In the genomic region with DNA sequence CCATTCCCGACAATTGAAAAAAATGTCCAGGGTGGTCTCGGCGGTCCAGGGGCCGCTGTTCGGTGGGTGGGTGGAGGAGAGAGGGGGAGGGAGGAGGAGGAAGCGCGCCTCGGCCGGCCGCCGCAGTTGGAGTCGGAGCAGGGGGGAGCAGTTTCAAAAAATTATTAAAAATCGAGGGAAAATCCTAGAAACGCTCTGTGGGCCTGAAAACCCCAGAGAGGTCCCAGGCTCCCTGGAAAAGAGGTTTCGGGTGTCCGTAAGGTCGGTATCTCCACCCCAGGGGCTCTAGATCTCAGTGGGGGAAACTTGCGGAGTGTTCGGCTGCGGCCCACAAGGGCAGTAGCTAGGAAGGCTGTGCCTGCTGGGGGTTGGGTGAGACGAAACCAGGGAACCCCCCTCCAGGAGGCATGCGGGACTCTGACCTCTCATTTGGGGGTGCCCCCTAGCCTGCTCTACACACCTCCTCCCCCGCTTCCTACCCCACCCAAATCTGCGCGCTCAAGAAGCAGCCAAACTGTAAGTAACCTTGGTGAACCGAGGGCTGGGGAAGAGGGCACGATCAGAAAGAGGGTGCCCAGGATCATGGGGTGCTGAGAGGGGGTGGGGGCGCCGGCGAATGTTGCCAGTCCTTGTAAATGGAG, we compare ENCODE assay signal across 8 mouse cellular contexts. TPM values are rescaled to one million over a fixed set of nuclear protein-coding genes. Genes with fewer than 3 reads are reported as not detected.
A peak's percentile ranks its signal among the peaks of the same experiment; 100 is the strongest.
DNase-seq lines count a peak whose midpoint lies in the region; ATAC-seq lines count a peak whose summit lies in the region.

No protein-coding gene starts in this region.

- no peaks in the 10 kb centered on the region for H3K27me3 ChIP-seq in heart, embryonic 11.5 days (ENCODE audit: control insufficient read depth, insufficient read depth, low read length)
- peaks cover 39% of the 10 kb centered on the region for H3K27me3 ChIP-seq in midbrain, embryonic 13.5 days

- peak overlapping the region; percentile 99 for H3K9ac ChIP-seq in heart, embryonic 11.5 days (ENCODE audit: low read depth, low read length)
- H3K9ac ChIP-seq in midbrain, embryonic 13.5 days (replicated peaks), result peak overlapping the region; percentile 83

- no peak for ATAC-seq in heart, embryonic 11.5 days (replicated peaks; ENCODE audit: insufficient number of reproducible peaks, low FRiP score, low TSS enrichment)
- no peak for ATAC-seq in midbrain, embryonic 13.5 days

- H3K4me1 ChIP-seq in heart, embryonic 11.5 days (ENCODE audit: control insufficient read depth, insufficient read depth, low read length), result peaks cover 45% of the 10 kb centered on the region
- peaks cover 79% of the 10 kb centered on the region for H3K4me1 ChIP-seq in midbrain, embryonic 13.5 days (replicated peaks)

- peak overlapping the region; percentile 80 for H3K4me2 ChIP-seq in heart, embryonic 11.5 days
- H3K4me2 ChIP-seq in midbrain, embryonic 13.5 days (replicated peaks), result peak overlapping the region; percentile 96

- H3K9me3 ChIP-seq in heart, embryonic 11.5 days (replicated peaks; ENCODE audit: control insufficient read depth, low read length), result no peaks in the 10 kb centered on the region
- H3K9me3 ChIP-seq in midbrain, embryonic 13.5 days, result no peaks in the 10 kb centered on the region

- peak overlapping the region; percentile 84 for H3K27ac ChIP-seq in heart, embryonic 11.5 days (ENCODE audit: low read depth, low read length)
- peak overlapping the region; percentile 52; the same call in 1 of the 2 replicates for H3K27ac ChIP-seq in midbrain, embryonic 13.5 days

- no peaks in the 10 kb centered on the region for H3K36me3 ChIP-seq in heart, embryonic 11.5 days (ENCODE audit: control insufficient read depth, insufficient read depth, low read length)
- H3K36me3 ChIP-seq in midbrain, embryonic 13.5 days, result peaks cover 12% of the 10 kb centered on the region

- peak; percentile 35 for DNase-seq in right cerebral cortex, postnatal 25 days
- DNase-seq in right cerebral cortex, postnatal 14 days, result no peak
- peak; percentile 69 for DNase-seq in adrenal gland, postnatal 10 days
- peak; percentile 50 for DNase-seq in kidney, postnatal 10 days
- DNase-seq in thymus, postnatal 36 days, result peak; percentile 55
- no peak for DNase-seq in retina, embryonic 14.5 days (ENCODE audit: low spot score)

- WGBS in heart, embryonic 11.5 days (ENCODE audit: insufficient replicate concordance), result under 1% methylated on average over 30 of the region's 30 CpGs
- WGBS in midbrain, embryonic 13.5 days, result 0% methylated on average over 30 of the region's 30 CpGs

- peak overlapping the region; percentile 69 for H3K4me3 ChIP-seq in heart, embryonic 11.5 days (ENCODE audit: low read depth, low read length)
- H3K4me3 ChIP-seq in midbrain, embryonic 13.5 days (replicated peaks), result peak overlapping the region; percentile 55

RNA-seq across cellular contexts. Expression of gene Ccnd2, which starts 2.6 kb away (rescaled TPM):
- 100 to 1,000 TPM; 177 to 178 TPM for total RNA-seq in adrenal gland, postnatal 10 days (2021)
- 712 and 821 TPM in 2 replicates for polyA plus RNA-seq in heart, embryonic 11.5 days (2014; fragmentation: Nextera tagmentation; extraction: Ambion mirVana)
- 700 and 837 TPM in 2 replicates for polyA plus RNA-seq in midbrain, embryonic 13.5 days (2015; fragmentation: Nextera tagmentation; extraction: Ambion mirVana)

RNA-seq across cellular contexts. Expression of gene Tigar, which starts 40.1 kb away (rescaled TPM):
- 10 to 100 TPM; 12.5 to 16.2 TPM for total RNA-seq in adrenal gland, postnatal 10 days (2021)
- 5.5 and 6.9 TPM in 2 replicates for polyA plus RNA-seq in heart, embryonic 11.5 days (2014; fragmentation: Nextera tagmentation; extraction: Ambion mirVana)
- 7.3 and 8.8 TPM in 2 replicates for polyA plus RNA-seq in midbrain, embryonic 13.5 days (2015; fragmentation: Nextera tagmentation; extraction: Ambion mirVana)

Comparison
In these comparisons a context has a peak if more than half of its experiments do, and no peak if none do; other contexts are left out.
1. DNase-seq: peak in right cerebral cortex, postnatal 25 days (single experiment), adrenal gland, postnatal 10 days (single experiment), kidney, postnatal 10 days (single experiment) and thymus, postnatal 36 days (2 of 2); none in right cerebral cortex, postnatal 14 days (single experiment) and retina, embryonic 14.5 days (single experiment).